Mouse (Mus musculus): Measurements from ENCODE around the gene Nfkbid.
"Not testable (repeated sequence)": the region's sequence is repeated elsewhere in the genome, so short reads cannot be mapped to it uniquely, and the experiment has no call there.

Gene Nfkbid

DNA sequence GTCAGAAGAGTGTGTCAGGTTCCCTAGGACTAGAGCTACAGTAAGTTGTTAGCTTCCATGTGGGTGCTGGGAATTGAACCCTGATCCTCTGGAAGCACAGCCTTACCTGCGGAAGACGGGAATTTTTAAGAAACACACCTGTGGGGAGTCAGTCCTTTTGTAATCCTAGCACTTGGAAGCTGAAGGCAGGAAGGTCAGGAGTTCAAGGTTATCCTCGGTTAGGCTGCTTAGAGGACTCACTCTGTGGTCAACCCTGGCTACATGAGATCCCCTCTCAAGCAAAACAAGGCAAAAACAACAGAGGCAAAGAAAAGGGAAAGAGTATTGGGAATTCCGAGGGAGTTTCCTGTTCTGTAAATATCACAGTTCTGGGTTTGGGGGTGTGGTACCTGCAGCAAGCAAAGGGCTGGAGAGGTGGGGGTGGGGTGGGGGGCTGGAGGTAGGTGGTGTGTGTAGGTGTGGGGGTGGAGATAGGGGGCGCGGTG lies 43.3 kb downstream of the Nfkbid start:
- DNase-seq (ENCODE audit: low spot score): no peak

DNA sequence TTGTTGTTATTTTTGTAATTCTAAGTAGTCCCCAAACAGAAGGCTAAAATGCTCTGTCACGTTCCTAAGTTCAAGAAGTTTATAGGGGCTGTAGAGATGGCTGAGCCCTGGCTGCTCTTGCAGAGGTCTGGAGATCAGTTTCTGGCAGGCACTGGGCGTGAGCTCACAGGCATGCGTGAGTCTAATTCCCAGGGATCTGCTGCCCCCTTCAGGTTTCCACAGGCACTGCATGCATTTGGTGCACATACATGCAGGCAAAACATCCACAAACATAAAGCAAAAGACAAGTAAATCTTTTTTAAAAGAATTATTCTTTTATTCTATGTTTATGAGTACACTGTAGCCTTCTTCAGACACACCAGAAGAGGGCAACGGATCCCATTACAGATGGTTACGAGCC lies 50.9 kb downstream of the Nfkbid start:
- no peak for DNase-seq (ENCODE audit: low spot score)

DNA sequence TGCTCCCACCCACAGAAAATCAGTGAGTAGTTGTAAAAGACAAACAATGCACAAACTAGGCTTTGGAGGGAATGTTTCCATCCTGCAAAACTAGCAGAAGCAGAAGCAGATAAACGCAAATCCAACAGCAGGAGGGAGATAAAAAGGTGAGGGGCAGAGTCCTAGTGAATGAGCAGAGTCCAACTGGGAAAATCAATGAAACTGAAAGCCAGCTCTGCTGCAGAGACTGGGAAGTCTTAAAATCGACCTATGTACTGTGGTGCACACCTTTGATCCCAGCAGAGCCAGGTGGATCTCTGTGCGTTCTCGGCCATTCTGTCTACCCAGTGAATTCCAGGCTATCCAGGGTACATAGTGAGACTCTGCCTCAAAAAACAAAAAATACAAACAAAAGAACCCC lies 53.5 kb downstream of the Nfkbid start:
- no peak for DNase-seq (ENCODE audit: low spot score)

DNA sequence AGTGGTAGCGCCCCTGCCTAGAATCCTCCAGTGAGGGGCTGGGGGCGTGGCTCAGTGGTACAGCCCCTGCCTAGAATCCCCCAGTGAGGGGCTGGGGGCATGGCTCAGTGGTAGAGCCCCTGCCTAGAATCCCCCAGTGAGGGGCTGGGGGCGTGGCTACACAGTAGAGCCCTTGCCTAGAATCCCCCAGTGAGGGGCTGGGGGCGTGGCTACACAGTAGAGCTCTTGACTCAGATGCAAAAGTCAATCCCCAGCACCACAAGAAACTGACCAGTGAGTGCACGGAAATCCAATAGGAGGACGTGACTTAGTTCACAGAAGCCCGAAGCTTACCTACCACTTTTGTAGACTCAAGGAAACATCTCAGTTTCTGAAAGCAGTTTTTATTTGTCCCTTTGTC lies 54.6 kb downstream of the Nfkbid start:
- DNase-seq (ENCODE audit: low spot score): not testable (repeated sequence)

DNA sequence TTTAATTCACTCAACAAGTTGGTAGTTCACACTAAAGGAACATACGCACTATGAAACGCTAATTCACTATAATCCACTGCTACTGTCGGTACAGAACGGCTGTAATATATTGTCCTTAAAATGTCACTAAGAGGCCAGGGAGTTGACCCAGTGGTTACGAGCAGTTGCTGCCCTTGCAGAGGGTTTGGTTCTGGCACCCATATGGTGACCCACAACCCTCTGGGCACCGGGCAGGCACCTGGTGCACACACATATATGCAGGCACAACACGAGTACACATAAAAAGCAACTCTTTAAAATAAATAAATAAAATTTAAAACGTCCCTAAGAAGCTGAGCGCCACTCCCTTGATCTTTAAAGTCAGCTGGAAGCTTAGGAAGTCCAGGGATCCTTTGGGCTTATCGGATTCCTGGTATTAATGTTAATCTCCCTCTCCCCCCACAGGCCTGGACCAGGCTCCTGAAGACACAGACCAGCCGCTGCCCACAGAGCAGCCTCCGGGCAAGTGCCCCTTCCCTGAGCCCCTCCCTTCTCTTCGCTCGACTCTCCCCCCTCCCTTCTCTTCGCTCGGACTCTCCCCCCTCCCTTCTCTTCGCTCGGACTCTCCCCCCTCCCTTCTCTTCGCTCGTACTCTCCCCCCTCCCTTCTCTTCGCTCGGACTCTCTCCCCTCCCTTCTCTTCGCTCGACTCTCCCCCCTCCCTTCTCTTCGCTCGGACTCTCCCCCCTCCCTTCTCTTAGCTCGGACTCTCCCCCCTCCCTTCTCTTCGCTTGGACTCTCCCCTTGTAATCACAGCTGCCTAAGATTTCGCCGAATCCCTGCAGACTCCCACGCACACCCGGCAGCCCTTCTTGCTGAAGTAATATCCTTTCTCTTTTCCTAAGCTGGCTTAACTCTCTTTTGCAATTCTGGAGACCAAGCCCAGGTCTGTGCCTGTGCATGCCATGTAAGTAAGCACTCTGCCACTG lies 56.2 kb downstream of the Nfkbid start:
- DNase-seq (ENCODE audit: low spot score): no peak
